Mouse (Mus musculus) CH12.LX (cell line): ENCODE measurements at regions not wholly inside any gene's neighbourhood (a gene's known extent, or its start where the extent isn't known, plus 50 kb on each side); places are given as distances from the start of the nearest gene placed in this dataset.

Experiments
- DNase-seq: peaks from one replicate; pipeline ENCODE4 v3.0.0-alpha.2; 2013; ENCODE audit errors: extremely low read depth
- H3K27ac ChIP-seq: 2 replicates; pipeline ENCODE4 v1.5.1; 2012; ENCODE audit warnings: low read depth, mild to moderate bottlenecking, control low read depth, moderate library complexity; ENCODE audit not compliant: insufficient read depth
- H3K27me3 ChIP-seq: replicated peaks from 2 replicates; pipeline ENCODE3; 2012; ENCODE audit warnings: inconsistent platforms
- H3K36me3 ChIP-seq, 2 experiments: replicated peaks in 1 of 2; 2 replicates each; pipeline versions ENCODE3 to v1.6.1; 2012; ENCODE audit warnings: inconsistent platforms in 1 of 2, low read length in 1 of 2, mild to moderate bottlenecking in 1 of 2, mixed read lengths in 1 of 2, moderate library complexity in 1 of 2; ENCODE audit not compliant: control insufficient read depth in 1 of 2, insufficient read depth in 1 of 2
- H3K4me1 ChIP-seq, 2 experiments: 2 replicates each; pipeline ENCODE4 v1.6.1; 2012; ENCODE audit warnings: inconsistent platforms in 1 of 2, moderate library complexity in 1 of 2; ENCODE audit not compliant: insufficient read depth in 2 of 2, control insufficient read depth in 1 of 2
- H3K4me2 ChIP-seq: 2 replicates; pipeline ENCODE4 v1.6.1; 2012; ENCODE audit warnings: low read depth, mild to moderate bottlenecking, control low read depth; ENCODE audit not compliant: poor library complexity, insufficient read depth, severe bottlenecking
- H3K4me3 ChIP-seq, 3 experiments: fragments of 150-350 bp in 1 of 3; sonication (generic) in 1 of 3; replicated peaks in 1 of 3; 2 replicates each; pipeline versions ENCODE3 to v1.5.1; 2011 to 2012; ENCODE audit warnings: low read depth in 2 of 3, low read length in 2 of 3, mild to moderate bottlenecking in 2 of 3, moderate library complexity in 2 of 3, control low read depth in 1 of 3, improper control_type of control experiment in 1 of 3, inconsistent platforms in 1 of 3, mixed read lengths in 1 of 3; ENCODE audit not compliant: poor library complexity in 1 of 3
- H3K79me2 ChIP-seq: replicated peaks from 2 replicates; pipeline ENCODE4 v1.6.1; 2012; ENCODE audit warnings: mild to moderate bottlenecking, moderate library complexity; ENCODE audit not compliant: control insufficient read depth, poor library complexity, insufficient read depth, severe bottlenecking; ENCODE audit errors: extremely low read depth
- H3K9ac ChIP-seq: 2 replicates; pipeline ENCODE4 v1.6.1; 2012; ENCODE audit warnings: low read depth, mild to moderate bottlenecking, control low read depth, moderate library complexity; ENCODE audit not compliant: insufficient read depth
- H3K9me3 ChIP-seq: replicated peaks from 2 replicates; pipeline ENCODE3; 2012; ENCODE audit warnings: low read length, inconsistent platforms, mixed read lengths
- CHD1 ChIP-seq: IDR thresholded peaks from 2 replicates; pipeline ENCODE4 v1.6.1; 2012; ENCODE audit warnings: low read depth, low read length, improper control_type of control experiment, inconsistent platforms
- CTCF ChIP-seq, 2 experiments: IDR thresholded peaks in 1 of 2; conservative IDR thresholded peaks in 1 of 2; 2 replicates each; pipeline ENCODE4 v1.5.1; 2011 to 2012; ENCODE audit warnings: low read depth in 2 of 2, low read length in 2 of 2, improper control_type of control experiment in 1 of 2, inconsistent platforms in 1 of 2, mild to moderate bottlenecking in 1 of 2, moderate library complexity in 1 of 2
- E2F4 ChIP-seq: IDR thresholded peaks from 2 replicates; pipeline ENCODE4 v1.6.1; 2011; ENCODE audit warnings: low read depth, low read length, improper control_type of control experiment; ENCODE audit not compliant: insufficient replicate concordance
- ELF1 ChIP-seq: IDR thresholded peaks from 2 replicates; pipeline ENCODE4 v1.6.1; 2014; ENCODE audit warnings: low read depth, mild to moderate bottlenecking, inconsistent platforms, low read length, improper control_type of control experiment
- EP300 ChIP-seq: IDR thresholded peaks from 2 replicates; pipeline ENCODE4 v1.6.1; 2011; ENCODE audit warnings: low read length, improper control_type of control experiment
- GABPA ChIP-seq: IDR thresholded peaks from 2 replicates; pipeline ENCODE4 v1.6.1; 2012; ENCODE audit warnings: low read depth, low read length, improper control_type of control experiment, inconsistent platforms; ENCODE audit not compliant: insufficient replicate concordance
- HCFC1 ChIP-seq: IDR thresholded peaks from 2 replicates; pipeline ENCODE4 v1.6.1; 2012; ENCODE audit warnings: low read depth, mild to moderate bottlenecking, inconsistent platforms, low read length, improper control_type of control experiment
- IRF4 ChIP-seq: IDR thresholded peaks from 2 replicates; pipeline ENCODE4 v1.6.1; 2014; ENCODE audit warnings: low read depth, mild to moderate bottlenecking, inconsistent platforms, low read length, improper control_type of control experiment
- MAFK ChIP-seq: IDR thresholded peaks from 2 replicates; pipeline ENCODE4 v1.6.1; 2011; ENCODE audit warnings: low read length, improper control_type of control experiment; ENCODE audit not compliant: insufficient replicate concordance
- MAX ChIP-seq: IDR thresholded peaks from 2 replicates; pipeline ENCODE4 v1.6.1; 2011; ENCODE audit warnings: low read length, improper control_type of control experiment
- MAZ ChIP-seq: IDR thresholded peaks from 2 replicates; pipeline ENCODE4 v1.6.1; 2012; ENCODE audit warnings: low read depth, mild to moderate bottlenecking, inconsistent platforms, low read length, improper control_type of control experiment, moderate library complexity
- MEF2A ChIP-seq: IDR thresholded peaks from 2 replicates; pipeline ENCODE4 v1.6.1; 2014; ENCODE audit warnings: low read depth, mild to moderate bottlenecking, inconsistent platforms, low read length, improper control_type of control experiment, borderline replicate concordance
- MXI1 ChIP-seq: IDR thresholded peaks from 2 replicates; pipeline ENCODE4 v1.6.1; 2011; ENCODE audit warnings: mild to moderate bottlenecking, low read depth, low read length, improper control_type of control experiment
- MYC ChIP-seq: IDR thresholded peaks from 2 replicates; pipeline ENCODE4 v1.6.1; 2011; ENCODE audit warnings: low read depth, mild to moderate bottlenecking, improper control_type of control experiment, low read length
- NELFE ChIP-seq: IDR thresholded peaks from 2 replicates; pipeline ENCODE4 v1.6.1; 2011; ENCODE audit warnings: low read depth, low read length, improper control_type of control experiment
- POLR2AphosphoS2 ChIP-seq: IDR thresholded peaks from 2 replicates; pipeline ENCODE4 v1.6.1; 2011; ENCODE audit warnings: low read depth, low read length, improper control_type of control experiment
- RAD21 ChIP-seq: IDR thresholded peaks from 2 replicates; pipeline ENCODE4 v1.6.1; 2011; ENCODE audit warnings: low read depth, mild to moderate bottlenecking, low read length, improper control_type of control experiment, moderate library complexity
- SMC3 ChIP-seq: IDR thresholded peaks from 2 replicates; pipeline ENCODE4 v1.6.1; 2011; ENCODE audit warnings: low read depth, low read length, improper control_type of control experiment
- TBP ChIP-seq: conservative IDR thresholded peaks from 2 replicates; pipeline ENCODE4 v1.6.1; 2011; ENCODE audit warnings: low read depth, low read length, improper control_type of control experiment
- USF2 ChIP-seq: conservative IDR thresholded peaks from 2 replicates; pipeline ENCODE4 v1.6.1; 2011; ENCODE audit warnings: low read depth, low read length, improper control_type of control experiment
- ZKSCAN1 ChIP-seq: IDR thresholded peaks from 2 replicates; pipeline ENCODE4 v1.6.1; 2012; ENCODE audit warnings: low read depth, inconsistent platforms, low read length, improper control_type of control experiment, borderline replicate concordance
- ZNF384 ChIP-seq: IDR thresholded peaks from 2 replicates; pipeline ENCODE4 v1.6.1; 2012; ENCODE audit warnings: low read depth, low read length, improper control_type of control experiment, inconsistent platforms
- dilution Hi-C: fragments of 300-500 bp; cut with MboI; formaldehyde crosslinking; loops from 2 replicates; pipeline ENCODE4 v1.14.3; 2020; ENCODE audit warnings: low sequenced_read_pairs; ENCODE audit not compliant: extremely low pct_unique_long_range_greater_than_20kb, extremely low pct_ligation_motif_present
- in situ Hi-C: fragments of 300-500 bp; cut with MboI; formaldehyde crosslinking; loops from 3 replicates; pipeline ENCODE4 v1.14.3; 2019; ENCODE audit warnings: low sequenced_read_pairs, low pct_ligation_motif_present, low pct_unique_long_range_greater_than_20kb, mixed read lengths

DNA sequence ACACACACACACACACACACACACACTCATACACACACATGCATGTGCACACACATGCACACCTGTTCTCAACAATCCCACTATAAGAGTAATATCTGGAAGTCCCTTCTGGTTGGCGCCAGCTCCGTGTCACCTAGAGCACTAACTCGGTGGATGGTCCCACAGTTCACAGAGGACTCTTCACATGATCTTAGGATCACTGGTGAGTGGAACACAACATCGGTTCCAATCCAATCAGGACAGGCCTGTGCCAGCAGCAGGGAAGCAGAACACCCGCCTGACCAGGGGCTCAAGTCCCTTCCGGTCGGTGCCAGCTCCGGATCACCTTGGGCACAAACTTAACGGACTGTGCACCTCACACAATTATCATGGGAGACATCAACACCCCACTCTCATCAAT, 651.7 kb downstream of the Zfp706 start:
- H3K27me3 ChIP-seq: no peaks in the 10 kb centered on the region
- DNase-seq: no peak
- H3K9ac ChIP-seq: no peak overlapping the region
- no peak overlapping the region for H3K4me3 ChIP-seq
- in situ Hi-C loops: no loop called here
- H3K79me2 ChIP-seq: no peaks in the 10 kb centered on the region
- dilution Hi-C loops: no loop called here
- H3K9me3 ChIP-seq: no peaks in the 10 kb centered on the region
- H3K4me2 ChIP-seq: no peak overlapping the region
- H3K27ac ChIP-seq: no peak overlapping the region
- no peaks in the 10 kb centered on the region for H3K36me3 ChIP-seq
- peaks cover 9 to 14% of the 10 kb centered on the region in 2 experiments; a peak in 3 of 4 replicates for H3K4me1 ChIP-seq
- TF ChIP-seq CHD1: no peak
- TF ChIP-seq ZKSCAN1: no peak
- TF ChIP-seq MAX: no peak
- no peak for TF ChIP-seq IRF4
- TF ChIP-seq MYC: no peak
- no peak for TF ChIP-seq ZNF384
- TF ChIP-seq MAFK: no peak
- TF ChIP-seq EP300: no peak
- TF ChIP-seq RAD21: no peak
- TF ChIP-seq, all 38 proteins: peak for 0

DNA sequence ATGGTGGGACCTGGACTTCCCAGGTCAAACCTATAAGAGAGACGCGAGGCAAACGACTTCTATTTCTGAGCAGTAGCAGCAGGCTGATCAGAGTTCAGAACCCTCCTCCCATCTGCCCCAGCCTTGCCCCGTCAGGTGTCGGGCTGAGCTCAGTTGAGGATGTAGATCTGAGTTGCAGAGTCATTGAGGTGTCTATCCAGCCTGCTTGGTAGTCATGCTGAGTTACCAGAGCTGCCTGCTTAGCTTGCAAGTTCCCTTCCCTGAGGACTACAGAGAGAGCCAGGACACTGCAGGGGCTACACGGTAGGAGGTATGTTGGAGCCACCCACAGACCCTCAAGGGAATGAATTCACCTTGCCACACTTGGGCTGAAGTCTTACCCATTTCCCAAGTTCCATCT, 653.0 kb downstream of the Zfp706 start:
- Histone ChIP-seq H3K9me3 (no peaks in the 10 kb centered on the region), H3K27ac (no peak overlapping the region), H3K36me3 (no peaks in the 10 kb centered on the region), H3K9ac (no peak overlapping the region), H3K27me3 (no peaks in the 10 kb centered on the region), H3K79me2 (no peaks in the 10 kb centered on the region), H3K4me1 (peaks cover 8 to 12% of the 10 kb centered on the region in 2 experiments; a peak in 3 of 4 replicates), H3K4me3 (no peak overlapping the region), H3K4me2 (no peak overlapping the region)
- dilution Hi-C loops: no loop called here
- TF ChIP-seq HCFC1 (no peak), MXI1 (no peak), POLR2AphosphoS2 (no peak), MEF2A (no peak), TBP (no peak), NELFE (no peak), EP300 (no peak), RAD21 (no peak), CTCF (conservative IDR thresholded peaks at IDR 0.05 in 1 of 2, IDR thresholded peaks at IDR 0.05 in 1 of 2; ENCODE audit: low read depth in 2 of 2, low read length in 2 of 2) (no peak), MAFK (no peak), USF2 (no peak), E2F4 (no peak), ELF1 (no peak), SMC3 (no peak), IRF4 (no peak), GABPA (no peak), MAZ (no peak), CHD1 (no peak)
- DNase-seq: no peak
- in situ Hi-C loops: no loop called here
